Mouse (Mus musculus): ENCODE data around the gene Lats2.
"Not testable (repeated sequence)": the region's sequence is repeated elsewhere in the genome, so short reads cannot be mapped to it uniquely, and the experiment has no call there.

Gene Lats2

GRCm38 (mm10) chr14:57758237-57758636 lies at the start of gene Lats2:
Gene Lats2 (minus strand): TSS chr14:57758388.
- DNase-seq: no peak

- DNase-seq: no peak
Observed at GRCm38 (mm10) chr14:57803731-57804130, 45.5 kb upstream of the Lats2 start.

- peak; percentile 96 to 98 for DNase-seq
Observed at GRCm38 (mm10) chr14:57797991-57798931, 40.1 kb upstream of the Lats2 start, which contains the start of gene Sap18. Gene Sap18 (plus strand): TSS chr14:57798180.

GRCm38 (mm10) chr14:57797551-57797950 lies 39.4 kb upstream of the Lats2 start:
- DNase-seq: peak in 1 of 2 experiments; percentile 11

- no peak for DNase-seq
Observed at GRCm38 (mm10) chr14:57791171-57791570, 33.0 kb upstream of the Lats2 start.

GRCm38 (mm10) chr14:57789759-57790158 lies 31.6 kb upstream of the Lats2 start:
- no peak for DNase-seq

- DNase-seq: no peak
Observed at GRCm38 (mm10) chr14:57789311-57789710, 31.1 kb upstream of the Lats2 start.

- no peak for DNase-seq
Observed at GRCm38 (mm10) chr14:57787406-57787805, 29.2 kb upstream of the Lats2 start.

- no peak for DNase-seq
Observed at GRCm38 (mm10) chr14:57772157-57772815, 14.1 kb upstream of the Lats2 start.

- peak in 1 of 2 experiments; percentile 11 for DNase-seq
Observed at GRCm38 (mm10) chr14:57769102-57769501, 10.9 kb upstream of the Lats2 start.

- DNase-seq: no peak
Observed at GRCm38 (mm10) chr14:57760447-57761412, 2.5 kb upstream of the Lats2 start.

- DNase-seq: no peak
Observed at GRCm38 (mm10) chr14:57756094-57756493, 2.1 kb downstream of the Lats2 start.

GRCm38 (mm10) chr14:57755661-57756060 lies 2.5 kb downstream of the Lats2 start:
- no peak for DNase-seq

- DNase-seq: no peak
Observed at GRCm38 (mm10) chr14:57753351-57753992, 4.7 kb downstream of the Lats2 start.

GRCm38 (mm10) chr14:57751006-57751405 lies 7.2 kb downstream of the Lats2 start:
- DNase-seq: not testable (repeated sequence)

GRCm38 (mm10) chr14:57749501-57749900 lies 8.7 kb downstream of the Lats2 start:
- no peak for DNase-seq

- DNase-seq: peak; percentile 69 to 71
Observed at GRCm38 (mm10) chr14:57746001-57746771, 12.0 kb downstream of the Lats2 start, which contains the start of gene Gm49361. Gene Gm49361 (minus strand): TSS chr14:57746103.

GRCm38 (mm10) chr14:57745291-57745969 lies 12.8 kb downstream of the Lats2 start:
- peak; percentile 12 to 20 for DNase-seq

GRCm38 (mm10) chr14:57744547-57744946 lies 13.6 kb downstream of the Lats2 start:
- no peak for DNase-seq

- DNase-seq: no peak
Observed at GRCm38 (mm10) chr14:57740651-57741050, 17.5 kb downstream of the Lats2 start.
